Mouse (Mus musculus): Measurements from ENCODE around the gene Fance. TPM values are rescaled to one million over a fixed set of nuclear protein-coding genes. Genes with fewer than 3 reads are reported as not detected.

The Fance gene
- polyA plus RNA-seq, 1 experiment from 2014 or later: 25.9 TPM

- Histone ChIP-seq H3K4me3 (no peak overlapping the region), H3K4me1 (no peaks in the 10 kb centered on the region), H3K27ac (replicated peaks) (peak overlapping the region; percentile 34; the same call in 1 of the 2 replicates), H3K4me2 (replicated peaks) (no peak overlapping the region), H3K27me3 (no peaks in the 10 kb centered on the region), H3K9ac (replicated peaks) (no peak overlapping the region), H3K9me3 (no peaks in the 10 kb centered on the region), H3K36me3 (no peaks in the 10 kb centered on the region)
- 72% methylated on average over 17 of the region's 17 CpGs for WGBS
- no peak for ATAC-seq (replicated peaks)
Measured at GRCm38 (mm10) chr17:28294449-28295333, 18.6 kb upstream of the Fance start.

GRCm38 (mm10) chr17:28298888-28299287 lies 14.4 kb upstream of the Fance start:
- Histone ChIP-seq H3K4me3 (no peak overlapping the region), H3K27me3 (no peaks in the 10 kb centered on the region), H3K4me1 (no peaks in the 10 kb centered on the region), H3K9ac (replicated peaks) (no peak overlapping the region), H3K27ac (replicated peaks) (no peak overlapping the region), H3K4me2 (replicated peaks) (no peak overlapping the region), H3K36me3 (no peaks in the 10 kb centered on the region), H3K9me3 (no peaks in the 10 kb centered on the region)
- no peak for ATAC-seq (replicated peaks)
- 93% methylated on average over 17 of the region's 17 CpGs for WGBS

- no peaks in the 10 kb centered on the region for H3K36me3 ChIP-seq
- WGBS: 59% methylated on average over 8 of the region's 11 CpGs
- H3K27me3 ChIP-seq: no peaks in the 10 kb centered on the region
- H3K4me1 ChIP-seq: no peaks in the 10 kb centered on the region
- ATAC-seq (replicated peaks): no peak
- H3K4me2 ChIP-seq (replicated peaks): no peak overlapping the region
- H3K9me3 ChIP-seq: no peaks in the 10 kb centered on the region
- no peak overlapping the region for H3K9ac ChIP-seq (replicated peaks)
- H3K27ac ChIP-seq (replicated peaks): no peak overlapping the region
- H3K4me3 ChIP-seq: no peak overlapping the region
Measured at GRCm38 (mm10) chr17:28299669-28300320, 13.5 kb upstream of the Fance start.

- no peak for ATAC-seq (replicated peaks)
- Histone ChIP-seq H3K27ac (replicated peaks) (no peak overlapping the region), H3K27me3 (no peaks in the 10 kb centered on the region), H3K4me2 (replicated peaks) (no peak overlapping the region), H3K9me3 (no peaks in the 10 kb centered on the region), H3K4me1 (no peaks in the 10 kb centered on the region), H3K9ac (replicated peaks) (no peak overlapping the region), H3K36me3 (no peaks in the 10 kb centered on the region), H3K4me3 (no peak overlapping the region)
- 79% methylated on average over 9 of the region's 9 CpGs for WGBS
Measured at GRCm38 (mm10) chr17:28300323-28300722, 13.0 kb upstream of the Fance start.

GRCm38 (mm10) chr17:28300850-28301249 lies 12.5 kb upstream of the Fance start:
- Histone ChIP-seq H3K9me3 (no peaks in the 10 kb centered on the region), H3K36me3 (no peaks in the 10 kb centered on the region), H3K4me2 (replicated peaks) (no peak overlapping the region), H3K27ac (replicated peaks) (no peak overlapping the region), H3K4me3 (no peak overlapping the region), H3K4me1 (no peaks in the 10 kb centered on the region), H3K9ac (replicated peaks) (no peak overlapping the region), H3K27me3 (no peaks in the 10 kb centered on the region)
- 68% methylated on average over 3 of the region's 3 CpGs for WGBS
- ATAC-seq (replicated peaks): no peak

- H3K9ac ChIP-seq (replicated peaks): no peak overlapping the region
- no peaks in the 10 kb centered on the region for H3K27me3 ChIP-seq
- H3K27ac ChIP-seq (replicated peaks): no peak overlapping the region
- H3K9me3 ChIP-seq: no peaks in the 10 kb centered on the region
- H3K4me3 ChIP-seq: no peak overlapping the region
- H3K36me3 ChIP-seq: no peaks in the 10 kb centered on the region
- peaks cover 2% of the 10 kb centered on the region; the same call in 1 of the 2 replicates for H3K4me1 ChIP-seq
- no peak overlapping the region for H3K4me2 ChIP-seq (replicated peaks)
- no peak for ATAC-seq (replicated peaks)
- WGBS: 53% methylated on average over 10 of the region's 10 CpGs
Measured at GRCm38 (mm10) chr17:28305172-28305571, 8.1 kb upstream of the Fance start.

- no peak for ATAC-seq (replicated peaks)
- Histone ChIP-seq H3K9me3 (no peaks in the 10 kb centered on the region), H3K27me3 (no peaks in the 10 kb centered on the region), H3K27ac (replicated peaks) (no peak overlapping the region), H3K4me1 (peaks cover 7% of the 10 kb centered on the region), H3K4me3 (no peak overlapping the region), H3K9ac (replicated peaks) (no peak overlapping the region), H3K36me3 (no peaks in the 10 kb centered on the region), H3K4me2 (replicated peaks) (no peak overlapping the region)
- 14% methylated on average over 18 of the region's 18 CpGs for WGBS
Measured at GRCm38 (mm10) chr17:28308297-28309195, 4.8 kb upstream of the Fance start.

GRCm38 (mm10) chr17:28310831-28311230 lies 2.5 kb upstream of the Fance start:
- H3K4me3 ChIP-seq: no peak overlapping the region
- H3K9ac ChIP-seq (replicated peaks): no peak overlapping the region
- H3K9me3 ChIP-seq: no peaks in the 10 kb centered on the region
- 85% methylated on average over 3 of the region's 3 CpGs for WGBS
- ATAC-seq (replicated peaks): no peak
- no peak overlapping the region for H3K4me2 ChIP-seq (replicated peaks)
- no peaks in the 10 kb centered on the region for H3K27me3 ChIP-seq
- H3K27ac ChIP-seq (replicated peaks): no peak overlapping the region
- no peaks in the 10 kb centered on the region; the same call in 1 of the 2 replicates for H3K36me3 ChIP-seq
- peaks cover 18% of the 10 kb centered on the region for H3K4me1 ChIP-seq

- H3K27ac ChIP-seq (replicated peaks): no peak overlapping the region
- H3K4me1 ChIP-seq: peaks cover 18% of the 10 kb centered on the region
- no peak overlapping the region for H3K4me2 ChIP-seq (replicated peaks)
- no peak overlapping the region for H3K9ac ChIP-seq (replicated peaks)
- H3K36me3 ChIP-seq: no peaks in the 10 kb centered on the region; the same call in 1 of the 2 replicates
- no peak for ATAC-seq (replicated peaks)
- H3K4me3 ChIP-seq: no peak overlapping the region
- 84% methylated on average over 5 of the region's 5 CpGs for WGBS
- H3K9me3 ChIP-seq: no peaks in the 10 kb centered on the region
- no peaks in the 10 kb centered on the region for H3K27me3 ChIP-seq
Measured at GRCm38 (mm10) chr17:28311366-28312132, 1.8 kb upstream of the Fance start.

- H3K27me3 ChIP-seq: no peaks in the 10 kb centered on the region
- no peaks in the 10 kb centered on the region; the same call in 1 of the 2 replicates for H3K36me3 ChIP-seq
- peak overlapping the region; percentile 80 for H3K4me2 ChIP-seq (replicated peaks)
- peak overlapping the region; percentile 63 for H3K4me3 ChIP-seq
- peak; percentile 33 for ATAC-seq (replicated peaks)
- peak overlapping the region; percentile 22; the same call in 1 of the 2 replicates for H3K9ac ChIP-seq (replicated peaks)
- 27% methylated on average over 17 of the region's 17 CpGs for WGBS
- peak overlapping the region; percentile 84; the same call in 1 of the 2 replicates for H3K27ac ChIP-seq (replicated peaks)
- H3K9me3 ChIP-seq: no peaks in the 10 kb centered on the region
- peaks cover 18% of the 10 kb centered on the region for H3K4me1 ChIP-seq
Measured at GRCm38 (mm10) chr17:28312232-28313211, 797 bp upstream of the Fance start.

Measured in forebrain, embryonic 15.5 days (tissue).